Mouse (Mus musculus): ENCODE measurements at regions not wholly inside any gene's neighbourhood (a gene's known extent, or its start where the extent isn't known, plus 50 kb on each side); places are given as distances from the start of the nearest gene placed in this dataset.

GRCm38 (mm10) chr14:59051478-59051879 is 91.2 kb downstream of the 1700129C05Rik start:
- TF ChIP-seq CTCF (conservative IDR thresholded peaks at IDR 0.05 in 1 of 2, IDR thresholded peaks at IDR 0.05 in 1 of 2; ENCODE audit: low read depth in 2 of 2, low read length in 2 of 2): no peak
- no peak for TF ChIP-seq USF1 (IDR thresholded peaks at IDR 0.05; ENCODE audit: low read depth, low read length)
- no peak for TF ChIP-seq USF2 (conservative IDR thresholded peaks at IDR 0.05; ENCODE audit: low read depth, low read length)
- TF ChIP-seq POLR2A (IDR thresholded peaks at IDR 0.05; ENCODE audit: low read depth, low read length): no peak
- peak; percentile 70 for TF ChIP-seq EP300 (IDR thresholded peaks at IDR 0.05; ENCODE audit: low read length)
- no peak; the same call in 1 of the 2 replicates for TF ChIP-seq CHD2 (IDR thresholded peaks at IDR 0.05; ENCODE audit: low read length)

Measured in CH12.LX (cell line).